In genomic region chr12:71376966-71377365, GRCm38 (mm10) we compare ENCODE assay signal across 8 mouse cellular contexts.
DNase-seq lines count a peak whose midpoint lies in the region; ATAC-seq and TF ChIP-seq lines count a peak whose summit lies in the region.

No protein-coding gene starts in this region.

- H3K4me1 ChIP-seq in hindbrain, embryonic 11.5 days (replicated peaks; ENCODE audit: control insufficient read depth, insufficient read depth, low read length) = no peaks in the 10 kb centered on the region

- no peak overlapping the region for H3K4me3 ChIP-seq in hindbrain, embryonic 11.5 days (ENCODE audit: low read depth, low read length)

- no peak overlapping the region for H3K4me2 ChIP-seq in hindbrain, embryonic 11.5 days (replicated peaks; ENCODE audit: low read depth, low read length)

- H3K36me3 ChIP-seq in hindbrain, embryonic 11.5 days (ENCODE audit: control insufficient read depth, insufficient read depth, low read length) = no peaks in the 10 kb centered on the region

- H3K27me3 ChIP-seq in hindbrain, embryonic 11.5 days (ENCODE audit: control insufficient read depth, insufficient read depth, low read length) = no peaks in the 10 kb centered on the region

- ATAC-seq in hindbrain, embryonic 11.5 days (ENCODE audit: low FRiP score) = no peak

- peak; percentile 80 for DNase-seq in layer of hippocampus, adult 9-11 months
- DNase-seq in layer of hippocampus, postnatal 10 days (ENCODE audit: low spot score in 2 of 2) = no peak
- DNase-seq in brain, embryonic 14.5 days (ENCODE audit: low read depth) = peak; percentile 74
- peak; percentile 47 for DNase-seq in hindbrain, embryonic 11.5 days (ENCODE audit: low spot score)
- peak; percentile 57 for DNase-seq in neural tube, embryonic 10.5 days (ENCODE audit: extremely low spot score, low spot score)
- DNase-seq in cerebellum, postnatal 14 days = no peak
- no peak for DNase-seq in urinary bladder, postnatal 14 days (ENCODE audit: low spot score)
- DNase-seq in heart, adult 8-10 months (ENCODE audit: low spot score) = no peak

- no peak for TF ChIP-seq POLR2A in brain, embryonic 14.5 days (IDR thresholded peaks at IDR 0.05; ENCODE audit: borderline replicate concordance, extremely low read depth, insufficient read depth, insufficient read length, poor library complexity, severe bottlenecking)

- no peak overlapping the region for H3K9ac ChIP-seq in hindbrain, embryonic 11.5 days (ENCODE audit: low read depth, low read length)

- no peaks in the 10 kb centered on the region for H3K9me3 ChIP-seq in hindbrain, embryonic 11.5 days (ENCODE audit: control insufficient read depth, low read length)

- no peak overlapping the region for H3K27ac ChIP-seq in hindbrain, embryonic 11.5 days (ENCODE audit: low read depth, low read length)

- TF ChIP-seq CTCF in brain, embryonic 14.5 days (IDR thresholded peaks at IDR 0.05; ENCODE audit: borderline replicate concordance, extremely low read depth, insufficient read depth, insufficient read length) = no peak

- WGBS in hindbrain, embryonic 11.5 days = 51% methylated on average over 9 of the region's 9 CpGs

Comparison
In these comparisons a context has a peak if more than half of its experiments do, and no peak if none do; other contexts are left out.
1. DNase-seq: peak in layer of hippocampus, adult 9-11 months (single experiment), brain, embryonic 14.5 days (single experiment), hindbrain, embryonic 11.5 days (single experiment) and neural tube, embryonic 10.5 days (single experiment); none in layer of hippocampus, postnatal 10 days (0 of 2), cerebellum, postnatal 14 days (0 of 2), urinary bladder, postnatal 14 days (single experiment) and heart, adult 8-10 months (single experiment).